Mouse (Mus musculus) lung, adult 2 months (tissue): Measurements from ENCODE around the gene Prkg1. TPM values are rescaled to one million over a fixed set of nuclear protein-coding genes. Genes with fewer than 3 reads are reported as not detected.

Experiments
- DNase-seq: peaks from one replicate; pipeline ENCODE4 v3.0.0; 2022
- H3K4me1 ChIP-seq: fragments of 200-500 bp; 2 replicates; pipeline ENCODE4 v1.6.1; 2011; ENCODE audit warnings: low read length; ENCODE audit not compliant: control insufficient read depth, insufficient read depth
- H3K4me3 ChIP-seq: fragments of 200-500 bp; replicated peaks from 2 replicates; pipeline ENCODE3; 2011; ENCODE audit warnings: low read depth, mild to moderate bottlenecking, control low read depth, low read length; ENCODE audit errors: extremely low read depth
- CTCF ChIP-seq: fragments of 200-500 bp; IDR thresholded peaks from 2 replicates; pipeline ENCODE4 v1.5.1; 2011; ENCODE audit warnings: mild to moderate bottlenecking, low read length, control low read depth; ENCODE audit not compliant: insufficient read depth
- POLR2A ChIP-seq: fragments of 200-500 bp; IDR thresholded peaks from 2 replicates; pipeline ENCODE4 v1.6.1; 2011; ENCODE audit warnings: low read depth, mild to moderate bottlenecking, control low read depth, low read length, borderline replicate concordance; ENCODE audit errors: extremely low read depth
- WGBS: fragments of 180-500 bp; shearing (Covaris S2); methylation state at CpG from one replicate; pipeline ENCODE4 v1.1.7; 2018; 5-methylcytosine and 5-hydroxymethylcytosine counted together
- polyA plus RNA-seq: library from polyadenylated mRNA; depleted of rRNA; stranded (reverse); fragments of >200 nt; gene quantifications from 2 replicates; pipeline ENCODE4 v1.2.3, GENCODE M21; 2012

The Prkg1 gene
- polyA plus RNA-seq, 1 experiment: 6.0 TPM

- H3K4me3 ChIP-seq: no peak overlapping the region
- TF ChIP-seq CTCF: no peak
- TF ChIP-seq POLR2A: no peak
- WGBS: 8% methylated on average over 1 of the region's 1 CpGs
- DNase-seq: no peak
- no peaks in the 10 kb centered on the region for H3K4me1 ChIP-seq
Observed at GRCm38 (mm10) chr19:31680821-31681220, 84.0 kb downstream of the Prkg1 start.

GRCm38 (mm10) chr19:31678324-31678723, 86.5 kb downstream of the Prkg1 start:
- H3K4me3 ChIP-seq: no peak overlapping the region

GRCm38 (mm10) chr19:31671726-31672125, 93.1 kb downstream of the Prkg1 start:
- no peak for DNase-seq
- Histone ChIP-seq H3K4me1 (no peaks in the 10 kb centered on the region), H3K4me3 (no peak overlapping the region)
- WGBS: 78% methylated on average over 5 of the region's 5 CpGs
- no peak for TF ChIP-seq CTCF
- TF ChIP-seq POLR2A: no peak

More at GRCm38 (mm10) chr19:31678324-31678723, 86.5 kb downstream of the Prkg1 start:
- DNase-seq: no peak
- WGBS: 39% methylated on average over 5 of the region's 5 CpGs
- TF ChIP-seq CTCF: peak; percentile 30; the same call in 1 of the 2 replicates
- no peak for TF ChIP-seq POLR2A
- H3K4me1 ChIP-seq: no peaks in the 10 kb centered on the region

GRCm38 (mm10) chr19:31665007-31665406, 99.8 kb downstream of the Prkg1 start:
- DNase-seq: no peak
- 24% methylated on average over 8 of the region's 8 CpGs for WGBS

GRCm38 (mm10) chr19:31664159-31664991, 100.5 kb downstream of the Prkg1 start:
- 1% methylated on average over 52 of the region's 52 CpGs for WGBS
- Histone ChIP-seq H3K4me3 (peak overlapping the region; percentile 77), H3K4me1 (peaks cover 4% of the 10 kb centered on the region)
- DNase-seq: peak; percentile 42
- 0 out of 2 replicates have a peak, but pooled peaks have one; percentile 15 for TF ChIP-seq POLR2A
- no peak for TF ChIP-seq CTCF

More at GRCm38 (mm10) chr19:31665007-31665406, 99.8 kb downstream of the Prkg1 start:
- no peak for TF ChIP-seq CTCF
- TF ChIP-seq POLR2A: no peak
- Histone ChIP-seq H3K4me1 (peaks cover 4% of the 10 kb centered on the region), H3K4me3 (peak overlapping the region; percentile 77)

GRCm38 (mm10) chr19:31663437-31664158, 101.2 kb downstream of the Prkg1 start:
- no peak for DNase-seq
- H3K4me1 ChIP-seq: peaks cover 4% of the 10 kb centered on the region
- peak overlapping the region; percentile 77 for H3K4me3 ChIP-seq
- TF ChIP-seq CTCF: no peak
- TF ChIP-seq POLR2A: no peak
- 10% methylated on average over 39 of the region's 39 CpGs for WGBS

- no peak for DNase-seq
- no peak for TF ChIP-seq POLR2A
- TF ChIP-seq CTCF: no peak
- Histone ChIP-seq H3K4me1 (peaks cover 4% of the 10 kb centered on the region), H3K4me3 (peak overlapping the region; percentile 24)
- WGBS: 46% methylated on average over 2 of the region's 2 CpGs
Observed at GRCm38 (mm10) chr19:31662802-31663201, 102.0 kb downstream of the Prkg1 start.

GRCm38 (mm10) chr19:31658751-31659397, 106.0 kb downstream of the Prkg1 start:
- DNase-seq: no peak
- TF ChIP-seq POLR2A: no peak
- 65% methylated on average over 1 of the region's 1 CpGs for WGBS
- H3K4me1 ChIP-seq: peaks cover 2% of the 10 kb centered on the region
- H3K4me3 ChIP-seq: no peak overlapping the region

GRCm38 (mm10) chr19:31656256-31656655, 108.6 kb downstream of the Prkg1 start:
- 73% methylated on average over 7 of the region's 7 CpGs for WGBS
- Histone ChIP-seq H3K4me3 (no peak overlapping the region), H3K4me1 (no peaks in the 10 kb centered on the region)
- DNase-seq: no peak
- no peak for TF ChIP-seq POLR2A
- no peak for TF ChIP-seq CTCF
